Mouse (Mus musculus): ENCODE data around the gene Trabd2b. TPM values are rescaled to one million over a fixed set of nuclear protein-coding genes. Genes with fewer than 3 reads are reported as not detected.

Gene Trabd2b
- total and polyA plus RNA-seq, 3 experiments, result 0.05 TPM; not detected in 2

DNA sequence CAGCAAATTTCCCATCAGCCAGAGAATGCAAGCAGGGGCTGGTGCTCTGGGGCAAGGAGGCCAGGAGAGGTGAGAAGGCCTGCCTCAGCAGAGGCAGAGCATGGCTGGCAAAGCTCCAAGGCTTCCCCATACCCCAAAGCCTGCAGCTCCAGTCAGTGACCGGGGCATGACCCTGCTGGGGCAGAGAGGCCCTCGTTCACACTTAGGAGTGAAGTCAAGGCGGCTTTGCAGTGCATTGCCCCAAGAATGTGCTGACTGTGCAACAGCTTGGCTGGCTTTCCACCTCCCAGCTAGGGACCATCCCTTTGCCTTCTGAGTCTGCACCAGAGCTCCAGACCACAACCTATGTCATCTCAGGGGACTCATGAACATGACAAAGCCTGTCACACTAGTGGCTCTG is 152.0 kb downstream of the Trabd2b start:
- ATAC-seq (ENCODE audit: extremely low read depth, insufficient number of reproducible peaks, low FRiP score, poor library complexity, severe bottlenecking) (no peak), DNase-seq (ENCODE audit: low spot score) (no peak)
- no peaks in the 10 kb centered on the region for H3K4me1 ChIP-seq (ENCODE audit: insufficient read depth, low read depth, low read length)
- H3K4me3 ChIP-seq (ENCODE audit: low read depth, low read length), result no peak overlapping the region
- TF ChIP-seq POLR2AphosphoS5 (IDR thresholded peaks at IDR 0.05; ENCODE audit: insufficient replicate concordance, low read depth, low read length), result no peak
- TF ChIP-seq CTCF (IDR thresholded peaks at IDR 0.05; ENCODE audit: low read depth, low read length), result no peak
- TF ChIP-seq GATA2 (IDR thresholded peaks at IDR 0.05; ENCODE audit: borderline replicate concordance, low read depth, low read length), result no peak
- no peak for TF ChIP-seq TAL1 (conservative IDR thresholded peaks at IDR 0.05; ENCODE audit: low read depth, low read length)
- TF ChIP-seq GATA1 (IDR thresholded peaks at IDR 0.05; ENCODE audit: borderline replicate concordance, low read length), result no peak
- peaks cover 19% of the 10 kb centered on the region for H3K9me3 ChIP-seq (replicated peaks)
- no peaks in the 10 kb centered on the region for H3K36me3 ChIP-seq (replicated peaks)
- H3K27me3 ChIP-seq (ENCODE audit: insufficient read depth, low read length), result 0 out of 2 replicates have a peak, but pooled peaks cover 3% of the 10 kb centered on the region

DNA sequence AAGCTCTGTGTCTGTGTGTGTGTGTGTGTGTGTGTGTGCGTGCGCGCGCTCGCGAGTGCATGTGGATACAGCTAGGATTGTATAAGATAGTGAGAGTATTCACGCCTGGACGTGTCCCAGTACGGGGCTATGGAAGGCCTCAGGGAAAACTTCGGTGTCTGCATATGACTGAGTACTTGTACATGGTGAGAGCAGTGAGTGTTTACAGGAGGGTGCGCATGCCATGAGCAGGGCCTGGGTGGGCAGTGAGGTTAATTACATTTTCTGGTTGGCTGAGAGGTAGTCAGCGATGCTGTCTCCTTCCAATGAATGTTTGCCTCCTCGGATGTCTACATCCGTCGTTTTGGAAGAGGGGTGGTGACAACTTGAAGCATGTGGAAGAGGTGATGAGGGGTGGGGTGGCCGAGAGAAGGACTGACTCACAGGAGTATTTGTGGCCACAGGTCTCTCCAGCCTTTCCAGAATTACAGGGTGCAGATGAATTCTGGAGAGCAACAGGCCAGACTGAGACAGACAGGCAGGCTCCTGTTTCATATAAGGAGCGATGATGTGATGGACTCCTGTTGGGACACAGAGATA is 154.2 kb downstream of the Trabd2b start:
- no peak overlapping the region for H3K4me3 ChIP-seq (ENCODE audit: low read depth, low read length)
- TF ChIP-seq POLR2AphosphoS5 (IDR thresholded peaks at IDR 0.05; ENCODE audit: insufficient replicate concordance, low read depth, low read length) (no peak), TAL1 (conservative IDR thresholded peaks at IDR 0.05; ENCODE audit: low read depth, low read length) (no peak), GATA1 (IDR thresholded peaks at IDR 0.05; ENCODE audit: borderline replicate concordance, low read length) (no peak), CTCF (IDR thresholded peaks at IDR 0.05; ENCODE audit: low read depth, low read length) (no peak), GATA2 (IDR thresholded peaks at IDR 0.05; ENCODE audit: borderline replicate concordance, low read depth, low read length) (no peak)
- H3K4me1 ChIP-seq (ENCODE audit: insufficient read depth, low read depth, low read length), result no peaks in the 10 kb centered on the region
- DNase-seq (ENCODE audit: low spot score) (no peak), ATAC-seq (ENCODE audit: extremely low read depth, insufficient number of reproducible peaks, low FRiP score, poor library complexity, severe bottlenecking) (no peak)
- H3K9me3 ChIP-seq (replicated peaks), result peaks cover 23% of the 10 kb centered on the region
- H3K27me3 ChIP-seq (ENCODE audit: insufficient read depth, low read length), result 0 out of 2 replicates have a peak, but pooled peaks cover 3% of the 10 kb centered on the region
- no peaks in the 10 kb centered on the region for H3K36me3 ChIP-seq (replicated peaks)

DNA sequence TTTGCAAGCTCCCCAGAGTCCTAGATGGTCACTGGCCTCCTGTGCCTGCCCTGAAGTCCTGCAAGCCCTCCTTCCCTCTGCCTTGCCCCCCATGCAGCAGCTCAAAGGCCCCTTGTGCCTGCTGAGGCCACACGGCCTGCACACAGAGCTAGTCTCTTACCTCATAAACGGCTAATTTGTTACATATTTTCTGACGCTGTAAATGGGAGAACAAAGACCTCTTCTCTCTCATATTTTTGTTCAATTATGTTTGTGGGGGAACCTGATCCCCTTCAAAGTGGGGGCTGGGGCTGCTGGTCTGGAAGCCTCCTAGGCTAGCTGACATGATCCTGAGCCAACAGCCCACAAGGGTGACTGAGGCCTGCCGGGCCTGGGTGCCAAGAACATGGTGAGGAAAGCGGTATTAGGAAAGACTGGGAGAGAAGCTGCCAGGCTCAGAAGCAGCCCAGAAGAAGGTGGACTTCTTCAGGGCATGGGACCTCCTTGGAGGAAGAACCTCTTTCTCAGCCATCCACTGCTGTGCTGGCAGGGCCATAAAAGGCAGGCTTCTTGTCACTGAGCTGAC is 157.7 kb downstream of the Trabd2b start:
- no peak for ATAC-seq (ENCODE audit: extremely low read depth, insufficient number of reproducible peaks, low FRiP score, poor library complexity, severe bottlenecking)

DNA sequence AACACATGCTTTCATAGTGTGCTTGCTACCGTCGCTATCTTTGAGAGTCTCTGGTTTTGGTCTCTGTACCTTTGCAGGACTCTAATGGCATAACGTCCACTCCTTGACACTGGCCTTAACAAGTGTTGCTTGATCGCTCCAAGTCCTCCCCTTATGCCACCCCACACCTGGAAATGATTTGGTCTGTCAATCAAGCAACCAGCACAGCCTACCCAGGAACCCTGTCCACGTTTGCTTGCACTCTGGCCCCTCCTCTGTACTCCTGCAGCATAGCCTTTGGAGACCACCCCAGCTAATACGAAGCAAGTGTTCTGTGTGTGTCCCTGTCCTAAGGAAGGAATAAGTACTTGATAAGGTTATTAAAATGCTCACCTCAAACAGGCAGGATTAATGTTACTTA is 161.1 kb downstream of the Trabd2b start:
- no peak for DNase-seq (ENCODE audit: low spot score)
- ATAC-seq (ENCODE audit: extremely low read depth, insufficient number of reproducible peaks, low FRiP score, poor library complexity, severe bottlenecking), result no peak
- Histone ChIP-seq H3K4me1 (ENCODE audit: insufficient read depth, low read depth, low read length) (no peaks in the 10 kb centered on the region), H3K36me3 (replicated peaks) (no peaks in the 10 kb centered on the region), H3K4me3 (ENCODE audit: low read depth, low read length) (no peak overlapping the region), H3K9me3 (replicated peaks) (peaks cover 24% of the 10 kb centered on the region), H3K27me3 (ENCODE audit: insufficient read depth, low read length) (no peaks in the 10 kb centered on the region)
- TF ChIP-seq GATA1 (IDR thresholded peaks at IDR 0.05; ENCODE audit: borderline replicate concordance, low read length) (no peak), GATA2 (IDR thresholded peaks at IDR 0.05; ENCODE audit: borderline replicate concordance, low read depth, low read length) (no peak), POLR2AphosphoS5 (IDR thresholded peaks at IDR 0.05; ENCODE audit: insufficient replicate concordance, low read depth, low read length) (no peak), TAL1 (conservative IDR thresholded peaks at IDR 0.05; ENCODE audit: low read depth, low read length) (no peak), CTCF (IDR thresholded peaks at IDR 0.05; ENCODE audit: low read depth, low read length) (no peak)

More for the DNA sequence above, 157.7 kb downstream of the Trabd2b start:
- no peak for DNase-seq (ENCODE audit: low spot score)
- Histone ChIP-seq H3K36me3 (replicated peaks) (no peaks in the 10 kb centered on the region), H3K27me3 (ENCODE audit: insufficient read depth, low read length) (no peaks in the 10 kb centered on the region), H3K4me3 (ENCODE audit: low read depth, low read length) (no peak overlapping the region), H3K4me1 (ENCODE audit: insufficient read depth, low read depth, low read length) (no peaks in the 10 kb centered on the region), H3K9me3 (replicated peaks) (peaks cover 18% of the 10 kb centered on the region)
- no peak for TF ChIP-seq POLR2AphosphoS5 (IDR thresholded peaks at IDR 0.05; ENCODE audit: insufficient replicate concordance, low read depth, low read length)
- no peak for TF ChIP-seq GATA1 (IDR thresholded peaks at IDR 0.05; ENCODE audit: borderline replicate concordance, low read length)
- no peak for TF ChIP-seq TAL1 (conservative IDR thresholded peaks at IDR 0.05; ENCODE audit: low read depth, low read length)

DNA sequence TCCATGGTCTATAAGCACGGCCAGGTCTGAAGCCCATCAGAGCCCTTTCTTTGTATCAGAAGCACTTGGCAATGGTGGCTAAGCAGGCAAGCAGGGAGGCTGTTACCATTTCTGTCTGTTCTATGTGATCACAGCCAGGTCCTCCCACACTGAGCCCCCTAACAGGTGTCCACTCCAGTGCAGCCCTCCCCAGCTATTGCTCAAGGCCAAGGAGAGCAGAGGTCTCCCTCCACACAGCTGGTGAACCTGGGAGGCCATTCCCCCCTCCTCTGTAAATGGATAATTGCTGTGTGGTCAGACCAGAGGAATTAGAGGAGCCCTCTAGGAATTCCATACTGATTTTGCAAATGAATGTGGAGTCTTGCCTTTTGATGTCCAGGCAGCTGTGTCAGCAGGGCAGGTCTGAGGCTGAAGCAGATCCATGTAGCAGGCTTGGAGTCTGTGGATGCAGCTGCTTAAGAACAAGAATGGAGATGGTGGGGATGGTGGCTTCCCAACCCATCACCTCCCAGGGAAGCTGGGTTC is 161.6 kb downstream of the Trabd2b start:
- no peaks in the 10 kb centered on the region for H3K27me3 ChIP-seq (ENCODE audit: insufficient read depth, low read length)
- no peak for DNase-seq (ENCODE audit: low spot score)
- H3K36me3 ChIP-seq (replicated peaks), result no peaks in the 10 kb centered on the region
- TF ChIP-seq CTCF (IDR thresholded peaks at IDR 0.05; ENCODE audit: low read depth, low read length) (no peak), POLR2AphosphoS5 (IDR thresholded peaks at IDR 0.05; ENCODE audit: insufficient replicate concordance, low read depth, low read length) (no peak)
- H3K4me1 ChIP-seq (ENCODE audit: insufficient read depth, low read depth, low read length), result no peaks in the 10 kb centered on the region
- no peak for ATAC-seq (ENCODE audit: extremely low read depth, insufficient number of reproducible peaks, low FRiP score, poor library complexity, severe bottlenecking)
- peaks cover 24% of the 10 kb centered on the region for H3K9me3 ChIP-seq (replicated peaks)
- H3K4me3 ChIP-seq (ENCODE audit: low read depth, low read length), result no peak overlapping the region

DNA sequence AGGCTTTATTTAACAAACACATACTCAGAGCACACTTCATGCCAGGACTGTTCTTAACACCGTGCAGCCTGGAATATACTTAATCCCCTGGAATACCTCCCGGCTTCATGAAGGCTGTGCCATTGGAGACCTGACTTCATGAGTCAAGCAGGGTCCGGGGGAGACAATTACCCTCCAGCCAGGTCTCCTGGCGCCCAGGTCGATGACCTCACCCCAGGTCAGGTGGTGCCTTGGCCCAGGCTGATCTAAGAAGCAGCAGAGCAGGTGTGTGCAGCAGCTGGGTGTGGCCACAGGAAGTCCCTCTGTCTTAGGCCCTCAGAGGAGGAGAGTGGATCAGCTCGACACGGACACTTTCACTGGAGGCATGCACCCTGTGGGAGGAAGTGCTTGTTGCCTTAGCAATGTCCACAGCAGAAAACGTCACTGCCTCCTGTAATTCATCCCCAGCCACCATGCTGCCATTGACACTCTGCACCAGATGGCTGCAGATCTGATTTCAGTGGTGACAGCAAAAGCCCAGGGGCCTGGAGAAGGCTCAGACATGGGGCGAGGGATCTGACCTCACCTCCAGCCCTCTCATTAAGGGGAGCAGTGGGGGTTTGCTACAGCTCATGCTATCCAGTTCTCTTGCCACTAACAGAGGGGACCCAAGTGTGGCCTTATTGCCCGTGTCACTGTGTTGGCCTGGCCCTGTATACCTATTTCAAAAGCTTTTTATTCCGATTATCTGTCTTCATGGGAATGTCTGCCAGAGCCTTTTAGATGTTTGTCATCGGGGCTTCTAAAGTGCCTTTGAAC is 171.8 kb downstream of the Trabd2b start:
- H3K4me1 ChIP-seq (ENCODE audit: insufficient read depth, low read depth, low read length), result no peaks in the 10 kb centered on the region
- DNase-seq (ENCODE audit: low spot score) (no peak), ATAC-seq (ENCODE audit: extremely low read depth, insufficient number of reproducible peaks, low FRiP score, poor library complexity, severe bottlenecking) (no peak)
- TF ChIP-seq GATA1 (IDR thresholded peaks at IDR 0.05; ENCODE audit: borderline replicate concordance, low read length), result no peak
- TF ChIP-seq POLR2AphosphoS5 (IDR thresholded peaks at IDR 0.05; ENCODE audit: insufficient replicate concordance, low read depth, low read length), result no peak
- TF ChIP-seq GATA2 (IDR thresholded peaks at IDR 0.05; ENCODE audit: borderline replicate concordance, low read depth, low read length), result no peak
- no peak for TF ChIP-seq CTCF (IDR thresholded peaks at IDR 0.05; ENCODE audit: low read depth, low read length)
- TF ChIP-seq TAL1 (conservative IDR thresholded peaks at IDR 0.05; ENCODE audit: low read depth, low read length), result no peak
- H3K4me3 ChIP-seq (ENCODE audit: low read depth, low read length), result no peak overlapping the region
- no peaks in the 10 kb centered on the region for H3K36me3 ChIP-seq (replicated peaks)
- peaks cover 18% of the 10 kb centered on the region for H3K9me3 ChIP-seq (replicated peaks)
- no peaks in the 10 kb centered on the region for H3K27me3 ChIP-seq (ENCODE audit: insufficient read depth, low read length)

Measured in G1E (cell line).